Mouse (Mus musculus) G1E (cell line): ENCODE data around the gene Pth1r.

Source experiments
- CTCF ChIP-seq: IDR thresholded peaks from 2 replicates; pipeline ENCODE4 v1.5.1; 2012; ENCODE audit warnings: low read depth, low read length, inconsistent platforms, mixed read lengths
- GATA1 ChIP-seq: IDR thresholded peaks from 2 replicates; pipeline ENCODE4 v1.6.1; 2012; ENCODE audit warnings: borderline replicate concordance, low read length, inconsistent platforms, mixed read lengths
- POLR2AphosphoS5 ChIP-seq: IDR thresholded peaks from 2 replicates; pipeline ENCODE4 v1.6.1; 2012; ENCODE audit warnings: low read depth, low read length, inconsistent platforms; ENCODE audit not compliant: insufficient replicate concordance
- TAL1 ChIP-seq: conservative IDR thresholded peaks from 2 replicates; pipeline ENCODE4 v1.6.1; 2012; ENCODE audit warnings: low read depth, low read length, inconsistent platforms, mixed read lengths

DNA sequence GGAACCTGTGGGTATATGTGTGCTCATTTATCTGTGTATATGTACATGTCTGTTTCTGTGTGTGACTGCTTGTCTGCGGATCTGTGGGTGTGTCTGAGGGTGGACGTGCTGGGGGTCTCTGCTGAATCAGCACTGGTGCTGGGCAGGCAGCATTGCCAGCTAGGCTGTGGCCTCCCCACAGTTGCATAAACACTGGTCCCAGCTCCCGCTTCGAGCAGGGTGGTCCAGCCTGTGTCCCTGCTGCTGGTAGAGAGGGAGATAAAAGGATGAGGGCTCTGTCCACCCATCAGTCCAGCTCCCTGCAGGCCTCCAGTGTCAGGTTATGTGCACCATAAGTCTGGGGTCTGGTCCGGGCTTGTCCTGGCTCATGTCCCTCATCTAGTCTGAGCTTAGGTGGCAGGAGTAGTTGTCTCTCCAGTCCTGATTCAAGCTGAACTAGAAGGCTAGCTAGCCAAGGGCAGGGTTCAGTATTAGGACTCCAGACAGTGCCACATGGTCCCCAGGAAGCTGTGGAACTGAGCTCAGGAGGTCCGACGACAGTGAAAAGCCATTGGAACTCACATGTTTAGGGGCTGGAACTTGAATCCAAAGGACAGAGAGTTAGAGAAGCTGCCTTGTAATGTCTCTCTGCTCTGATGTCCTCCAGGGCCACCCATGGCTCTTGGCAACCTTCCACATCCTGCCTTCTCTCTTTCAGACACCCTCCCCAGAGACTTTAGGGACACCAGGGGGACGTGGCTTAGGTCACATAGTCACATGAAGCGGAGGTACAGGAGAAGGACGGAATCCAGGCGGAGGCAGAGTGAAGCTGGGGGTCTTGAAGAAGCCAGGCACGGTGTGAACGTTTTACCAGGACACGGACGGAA lies 27.7 kb upstream of the Pth1r start:
- TF ChIP-seq CTCF (no peak), GATA1 (no peak), POLR2AphosphoS5 (no peak), TAL1 (no peak)
